Mouse (Mus musculus) kidney, embryonic 14.5 days (tissue): Measurements from ENCODE around the gene Mef2c. TPM values are rescaled to one million over a fixed set of nuclear protein-coding genes. Genes with fewer than 3 reads are reported as not detected.

Source experiments
- ATAC-seq: fragments of 200-750 bp; cut with Nextera tagmentation; 2 replicates; pipeline ENCODE4 v1.8.0; 2017; ENCODE audit warnings: moderate number of reproducible peaks, mild to moderate bottlenecking, moderate TSS enrichment, moderate library complexity; ENCODE audit not compliant: low FRiP score, low TSS enrichment
- H3K27ac ChIP-seq: fragments of 300-500 bp; sonication (generic); 2 replicates; pipeline ENCODE4 v1.5.1; 2014; ENCODE audit warnings: low read depth, mild to moderate bottlenecking, low read length, moderate library complexity, mixed read lengths
- H3K27me3 ChIP-seq: fragments of 300-500 bp; sonication (generic); 2 replicates; pipeline ENCODE4 v1.6.1; 2014; ENCODE audit warnings: mild to moderate bottlenecking, low read length; ENCODE audit not compliant: control insufficient read depth, insufficient read depth
- H3K36me3 ChIP-seq: fragments of 300-500 bp; sonication (generic); 2 replicates; pipeline ENCODE4 v1.6.1; 2014; ENCODE audit warnings: low read length, mixed read lengths; ENCODE audit not compliant: control insufficient read depth, insufficient read depth
- H3K4me1 ChIP-seq: fragments of 300-500 bp; sonication (generic); 2 replicates; pipeline ENCODE4 v1.6.1; 2014; ENCODE audit warnings: low read length, mixed read lengths; ENCODE audit not compliant: control insufficient read depth, insufficient read depth
- H3K4me2 ChIP-seq: fragments of 300-500 bp; sonication (generic); replicated peaks from 2 replicates; pipeline ENCODE4 v1.6.1; 2014; ENCODE audit warnings: low read depth, mild to moderate bottlenecking, low read length
- H3K4me3 ChIP-seq: fragments of 300-500 bp; sonication (generic); 2 replicates; pipeline ENCODE4 v1.5.1; 2014; ENCODE audit warnings: mild to moderate bottlenecking, low read length
- H3K9ac ChIP-seq: fragments of 300-500 bp; sonication (generic); 2 replicates; pipeline ENCODE4 v1.6.1; 2014; ENCODE audit warnings: low read depth, mild to moderate bottlenecking, low read length, moderate library complexity
- H3K9me3 ChIP-seq: fragments of 300-500 bp; sonication (generic); 2 replicates; pipeline ENCODE4 v1.6.1; 2016; ENCODE audit warnings: low read length; ENCODE audit not compliant: control insufficient read depth
- WGBS: fragments of 180-500 bp; shearing (Covaris S2); extraction: QIAGEN DNeasy Blood & Tissue Kit; methylation state at CpG from one replicate; pipeline ENCODE4 v1.1.7; 2014; 5-methylcytosine and 5-hydroxymethylcytosine counted together
- polyA plus RNA-seq: library from polyadenylated mRNA; unstranded; fragments of >200 nt; fragmentation: Nextera tagmentation; extraction: Ambion mirVana; gene quantifications from 2 replicates; pipeline ENCODE4 v1.2.1, GENCODE M21; 2014

Mef2c gene
- polyA plus RNA-seq, 1 experiment from 2014 or later: 54.8 TPM

DNA sequence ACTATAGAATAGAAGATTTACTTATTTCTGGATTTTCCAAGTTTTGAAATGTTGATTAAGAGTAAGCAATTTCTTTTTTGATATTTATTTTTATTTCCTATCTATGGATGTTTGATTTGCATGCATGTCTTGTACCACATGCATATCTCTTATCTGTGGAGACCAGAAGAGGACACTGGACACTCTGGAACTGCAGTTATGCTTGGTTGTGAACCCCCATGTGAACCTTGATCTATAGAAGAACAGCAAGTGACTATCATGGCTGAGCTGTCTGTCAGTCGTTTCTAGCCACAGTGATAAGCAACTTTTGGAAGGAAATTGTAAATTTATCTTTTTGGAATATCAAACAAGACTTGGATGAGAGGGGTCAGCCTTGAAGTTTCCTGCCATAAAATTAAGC, 48.2 kb downstream of the Mef2c start:
- H3K27ac ChIP-seq: no peak overlapping the region
- ATAC-seq: no peak
- no peak overlapping the region for H3K9ac ChIP-seq
- H3K9me3 ChIP-seq: no peaks in the 10 kb centered on the region
- no peaks in the 10 kb centered on the region for H3K27me3 ChIP-seq
- WGBS: 69% methylated on average over 1 of the region's 1 CpGs
- no peaks in the 10 kb centered on the region for H3K36me3 ChIP-seq
- no peak overlapping the region for H3K4me3 ChIP-seq
- H3K4me1 ChIP-seq: no peaks in the 10 kb centered on the region
- H3K4me2 ChIP-seq: no peak overlapping the region

DNA sequence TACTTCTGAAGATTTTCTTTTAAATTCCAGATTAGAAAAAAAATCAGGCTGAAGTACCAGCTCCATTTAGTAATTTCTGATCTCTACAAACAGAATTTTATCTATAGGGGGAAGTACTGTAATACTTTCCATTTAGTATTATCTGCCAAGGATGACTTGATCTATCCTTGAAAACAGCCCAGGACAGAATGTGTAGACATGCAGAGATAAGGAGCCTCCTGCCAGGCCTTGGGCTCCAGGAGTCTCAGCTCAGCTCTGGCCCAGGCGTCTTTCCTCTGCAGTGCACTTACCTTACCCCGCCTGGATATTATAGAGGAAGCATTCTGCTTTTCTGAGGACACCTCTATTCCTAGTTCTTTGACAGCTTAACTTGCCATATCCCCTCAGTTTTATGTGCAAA, 59.4 kb downstream of the Mef2c start:
- WGBS: 82% methylated on average over 2 of the region's 2 CpGs
- ATAC-seq: no peak
- no peaks in the 10 kb centered on the region for H3K27me3 ChIP-seq
- H3K4me2 ChIP-seq: no peak overlapping the region
- no peak overlapping the region for H3K27ac ChIP-seq
- H3K9me3 ChIP-seq: no peaks in the 10 kb centered on the region
- H3K9ac ChIP-seq: no peak overlapping the region
- no peaks in the 10 kb centered on the region for H3K36me3 ChIP-seq
- no peak overlapping the region for H3K4me3 ChIP-seq
- no peaks in the 10 kb centered on the region for H3K4me1 ChIP-seq

DNA sequence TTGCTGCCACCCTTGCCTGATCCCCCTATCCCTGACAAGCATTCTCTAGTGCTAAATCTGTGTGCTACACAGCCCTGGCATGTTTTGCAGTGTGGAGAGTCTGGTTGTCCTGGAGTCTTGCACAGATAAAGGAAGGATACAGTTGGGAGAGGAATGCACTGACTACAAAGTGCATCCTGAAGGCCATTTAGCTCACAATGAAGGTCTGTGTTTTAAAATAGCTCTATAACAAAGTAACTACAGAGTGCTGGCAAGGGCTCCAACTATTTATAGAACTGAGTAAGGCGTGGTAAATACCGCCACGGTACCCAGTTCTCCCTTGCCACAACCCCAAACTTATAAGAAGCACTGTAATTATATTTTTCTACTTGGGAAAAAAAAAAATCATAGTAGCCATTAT, 61.9 kb downstream of the Mef2c start:
- no peaks in the 10 kb centered on the region for H3K4me1 ChIP-seq
- WGBS: 79% methylated on average over 3 of the region's 3 CpGs
- no peak overlapping the region for H3K4me3 ChIP-seq
- H3K9ac ChIP-seq: no peak overlapping the region
- no peaks in the 10 kb centered on the region for H3K9me3 ChIP-seq
- H3K36me3 ChIP-seq: no peaks in the 10 kb centered on the region
- no peak overlapping the region; the same call in 1 of the 2 replicates for H3K4me2 ChIP-seq
- peak; percentile 16; the same call in 1 of the 2 replicates for ATAC-seq
- H3K27ac ChIP-seq: peak overlapping the region; percentile 30; the same call in 1 of the 2 replicates
- no peaks in the 10 kb centered on the region for H3K27me3 ChIP-seq

DNA sequence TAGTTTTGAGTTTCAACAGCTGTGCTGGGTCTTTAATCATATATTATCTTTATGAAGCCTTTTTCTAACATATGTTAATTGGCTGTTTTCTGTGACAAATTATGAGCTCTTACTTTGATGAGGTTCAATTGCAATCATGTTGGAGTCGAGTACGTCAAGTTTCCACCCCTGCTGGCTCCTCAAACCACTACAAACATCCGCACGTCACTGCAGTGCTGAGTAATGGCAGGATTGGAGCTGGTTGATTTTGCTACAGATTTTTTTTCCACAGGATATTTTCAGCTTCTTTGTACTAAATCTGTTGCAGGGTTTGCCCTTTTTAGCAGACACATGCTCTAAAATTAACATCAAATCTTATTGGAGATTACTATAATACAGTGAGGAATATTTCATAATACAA, 62.3 kb downstream of the Mef2c start:
- no peaks in the 10 kb centered on the region for H3K9me3 ChIP-seq
- no peak overlapping the region for H3K9ac ChIP-seq
- no peak overlapping the region; the same call in 1 of the 2 replicates for H3K4me2 ChIP-seq
- no peak; the same call in 1 of the 2 replicates for ATAC-seq
- no peaks in the 10 kb centered on the region for H3K36me3 ChIP-seq
- H3K4me3 ChIP-seq: no peak overlapping the region
- H3K27me3 ChIP-seq: no peaks in the 10 kb centered on the region
- no peak overlapping the region for H3K27ac ChIP-seq
- WGBS: 51% methylated on average over 4 of the region's 4 CpGs
- H3K4me1 ChIP-seq: no peaks in the 10 kb centered on the region

DNA sequence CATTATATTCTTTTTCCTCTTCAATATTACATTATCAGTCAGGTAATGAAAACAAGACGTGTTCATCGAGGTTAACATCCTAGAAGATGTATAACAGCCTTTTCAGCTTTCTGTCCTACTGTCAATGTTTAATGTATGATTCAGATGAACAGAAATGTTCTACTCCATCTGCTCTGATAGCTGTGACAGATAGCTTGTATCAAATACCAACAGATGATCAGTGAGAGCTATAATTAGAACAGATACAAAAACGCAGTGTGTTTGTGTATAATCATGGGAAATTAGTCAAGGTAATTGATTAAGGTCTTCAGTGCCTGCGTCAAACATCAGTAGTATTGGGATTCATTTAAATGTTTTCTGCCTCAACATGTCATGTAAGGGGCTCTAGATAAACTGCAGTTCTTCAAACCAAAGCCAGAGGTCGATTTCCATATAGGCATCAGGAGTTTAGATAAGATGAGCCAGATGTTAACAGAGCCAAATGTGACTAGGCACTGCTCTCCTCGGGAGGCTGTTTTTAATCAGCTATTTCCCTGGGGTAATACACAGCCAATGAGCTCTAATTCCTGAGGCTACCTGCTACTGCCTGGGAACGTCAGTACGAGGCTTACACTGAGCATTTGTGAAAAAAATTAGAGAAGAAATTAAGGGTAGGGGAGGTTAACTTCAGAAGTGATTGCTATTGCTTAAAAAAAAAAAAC, 63.1 kb downstream of the Mef2c start:
- no peak overlapping the region for H3K27ac ChIP-seq
- H3K36me3 ChIP-seq: no peaks in the 10 kb centered on the region
- no peak overlapping the region for H3K4me2 ChIP-seq
- no peak overlapping the region for H3K9ac ChIP-seq
- H3K27me3 ChIP-seq: no peaks in the 10 kb centered on the region
- no peak overlapping the region for H3K4me3 ChIP-seq
- 65% methylated on average over 8 of the region's 8 CpGs for WGBS
- H3K4me1 ChIP-seq: no peaks in the 10 kb centered on the region
- no peak for ATAC-seq
- H3K9me3 ChIP-seq: no peaks in the 10 kb centered on the region

DNA sequence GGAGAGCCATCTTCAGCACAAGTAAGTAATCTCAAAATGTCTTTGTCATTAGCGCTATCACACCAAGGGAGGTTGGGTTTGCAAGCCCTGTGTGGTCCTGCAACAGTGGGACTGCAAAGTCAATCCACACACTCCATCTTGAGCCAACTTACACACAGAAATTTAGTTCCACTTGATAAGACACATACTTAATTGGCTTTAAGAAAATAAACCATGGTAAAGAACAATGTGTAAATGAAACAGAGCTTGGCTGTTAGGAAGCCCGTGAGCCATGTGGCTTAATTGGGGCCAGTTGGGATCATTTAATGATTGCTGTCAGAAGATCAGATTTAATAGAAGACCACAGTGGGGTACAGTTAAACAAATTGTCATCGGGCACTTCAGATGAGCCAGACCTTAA, 63.8 kb downstream of the Mef2c start:
- Histone ChIP-seq H3K4me2 (no peak overlapping the region), H3K36me3 (no peaks in the 10 kb centered on the region), H3K4me1 (no peaks in the 10 kb centered on the region), H3K9ac (no peak overlapping the region), H3K27me3 (no peaks in the 10 kb centered on the region), H3K4me3 (no peak overlapping the region), H3K9me3 (no peaks in the 10 kb centered on the region), H3K27ac (no peak overlapping the region)
- ATAC-seq: no peak
- 82% methylated on average over 3 of the region's 3 CpGs for WGBS

DNA sequence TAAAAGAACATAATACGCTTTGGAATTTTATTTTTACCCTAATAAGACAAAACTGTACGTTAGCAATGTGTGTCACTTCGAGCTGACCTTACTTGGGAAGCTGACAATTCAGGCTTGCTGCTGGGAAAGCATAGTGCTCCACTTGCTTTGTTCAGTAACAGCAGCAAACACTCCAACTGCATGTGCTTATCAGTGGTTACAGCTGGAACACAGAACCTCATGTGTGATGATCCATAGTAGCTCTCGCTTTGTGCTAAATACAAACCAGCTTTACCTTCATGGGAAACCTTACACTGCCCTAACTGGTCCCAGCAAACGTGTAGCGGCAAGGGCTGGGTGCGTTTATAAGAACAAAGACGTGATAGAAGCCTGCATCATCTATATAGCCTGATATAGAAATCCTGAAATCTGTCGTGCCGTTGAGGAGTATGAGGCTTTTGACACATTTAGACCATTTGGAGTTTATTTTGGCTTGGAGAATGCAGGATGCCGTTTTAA, 65.0 kb downstream of the Mef2c start:
- no peaks in the 10 kb centered on the region for H3K4me1 ChIP-seq
- H3K27me3 ChIP-seq: no peaks in the 10 kb centered on the region
- WGBS: 77% methylated on average over 11 of the region's 11 CpGs
- H3K4me3 ChIP-seq: no peak overlapping the region
- no peak overlapping the region for H3K9ac ChIP-seq
- no peak overlapping the region for H3K27ac ChIP-seq
- no peaks in the 10 kb centered on the region for H3K9me3 ChIP-seq
- no peak for ATAC-seq
- no peak overlapping the region for H3K4me2 ChIP-seq
- no peaks in the 10 kb centered on the region for H3K36me3 ChIP-seq

DNA sequence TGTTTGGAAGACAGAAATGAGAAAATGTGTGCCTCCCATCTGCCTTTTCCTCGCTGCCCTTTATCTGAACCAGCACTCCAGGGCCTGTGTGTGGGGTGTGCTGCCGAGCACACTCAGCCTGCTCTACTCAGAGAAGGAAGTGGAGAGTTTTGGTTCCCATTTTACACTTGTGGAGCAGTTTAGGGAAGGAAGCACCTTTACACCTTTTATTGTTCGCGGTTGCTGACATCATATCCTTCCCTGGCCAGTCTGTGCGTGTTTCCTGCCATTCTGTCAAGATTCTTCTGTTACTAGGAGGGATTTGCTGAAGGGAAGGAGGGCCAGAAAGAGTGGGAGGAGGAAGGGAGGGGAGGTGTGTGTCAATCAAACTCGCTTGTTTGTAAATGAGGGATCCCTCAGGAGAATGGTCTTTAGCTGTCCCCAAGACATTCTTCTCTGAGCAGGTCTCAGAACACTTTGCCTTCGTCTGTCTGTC, 68.2 kb downstream of the Mef2c start:
- Histone ChIP-seq H3K9me3 (no peaks in the 10 kb centered on the region), H3K4me2 (no peak overlapping the region; the same call in 1 of the 2 replicates), H3K4me3 (no peak overlapping the region), H3K9ac (no peak overlapping the region), H3K27me3 (no peaks in the 10 kb centered on the region), H3K27ac (peak overlapping the region; percentile 11; the same call in 1 of the 2 replicates), H3K36me3 (no peaks in the 10 kb centered on the region), H3K4me1 (no peaks in the 10 kb centered on the region)
- WGBS: 43% methylated on average over 7 of the region's 7 CpGs
- ATAC-seq: peak; percentile 80

DNA sequence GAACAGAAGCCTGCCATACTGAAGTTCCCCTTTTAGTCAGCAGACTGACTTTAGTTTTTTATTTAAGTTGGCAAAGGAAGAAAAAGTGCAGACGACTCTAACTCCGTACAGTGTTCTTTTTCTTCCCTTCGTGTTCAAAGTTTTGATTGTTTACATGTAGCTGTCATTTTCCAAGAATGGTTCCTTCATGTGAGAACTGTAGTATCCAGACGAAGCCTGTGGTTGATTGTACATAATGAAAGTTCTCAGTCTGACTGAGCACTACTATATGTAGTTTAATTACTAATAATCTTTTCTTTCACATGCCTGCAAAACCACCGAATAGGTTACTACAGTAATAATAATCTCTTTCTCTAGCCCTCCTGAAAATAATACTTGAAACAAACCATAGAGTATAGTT, 68.6 kb downstream of the Mef2c start:
- no peak overlapping the region for H3K4me3 ChIP-seq
- H3K4me1 ChIP-seq: no peaks in the 10 kb centered on the region
- H3K9ac ChIP-seq: no peak overlapping the region
- no peaks in the 10 kb centered on the region for H3K36me3 ChIP-seq
- 62% methylated on average over 5 of the region's 5 CpGs for WGBS
- H3K27ac ChIP-seq: no peak overlapping the region
- no peaks in the 10 kb centered on the region for H3K9me3 ChIP-seq
- ATAC-seq: no peak
- H3K4me2 ChIP-seq: no peak overlapping the region
- no peaks in the 10 kb centered on the region for H3K27me3 ChIP-seq
